Mouse (Mus musculus) inflammation-experienced regulatory T-cells, adult 6 months (primary cell): ENCODE measurements around the gene Tiparp. TPM values are rescaled to one million over a fixed set of nuclear protein-coding genes. Genes with fewer than 3 reads are reported as not detected.
A peak's percentile ranks its signal among the peaks of the same experiment; 100 is the strongest.

Source experiments
- ATAC-seq: one replicate; pipeline ENCODE4 v1.8.0; 2017
- polyA plus RNA-seq, 3 experiments: library from polyadenylated mRNA; unstranded; fragments of 100-300 nt; shearing (Covaris generic); gene quantifications; one replicate each; pipeline ENCODE4 v1.2.1; 2017

The Tiparp gene
- polyA plus RNA-seq, 3 experiments from 2014 or later: 3.2 to 9.1 (median 7.9) TPM

DNA sequence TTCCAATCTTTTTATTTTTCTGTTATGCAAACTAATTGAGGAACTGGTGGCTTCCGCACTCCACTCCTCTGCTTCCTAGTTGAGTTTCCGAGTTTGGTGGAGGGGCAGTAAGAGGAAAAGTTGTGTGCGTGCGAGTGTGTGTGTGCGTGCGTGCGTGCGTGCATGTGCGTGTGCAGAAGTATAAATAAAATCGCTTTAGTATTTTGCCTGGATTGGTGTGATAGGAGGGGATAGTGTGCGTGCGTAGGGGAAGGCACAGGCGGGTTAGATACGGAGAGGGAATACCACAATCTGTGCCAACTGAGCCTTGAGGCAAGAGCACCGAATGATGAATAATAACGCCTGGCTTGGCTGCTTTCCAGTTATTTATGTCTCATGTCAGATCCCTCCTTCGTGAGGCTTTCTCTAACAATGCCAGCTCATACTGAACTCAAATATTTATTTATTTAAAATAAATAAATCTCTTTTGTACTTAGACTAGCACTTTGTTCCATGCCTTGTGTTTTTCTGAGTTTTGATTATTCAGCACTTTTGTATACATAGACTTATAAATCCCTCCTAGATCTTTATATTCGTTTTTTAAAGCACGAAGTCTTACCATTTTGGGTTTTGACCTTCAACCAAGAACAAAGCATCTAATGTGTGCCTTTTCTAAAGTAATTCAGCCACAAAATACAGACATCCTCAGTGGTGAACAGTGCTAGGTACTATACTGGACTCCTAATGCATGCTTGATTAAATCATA is 1.4 kb downstream of the Tiparp start:
- peak; percentile 28 for ATAC-seq

DNA sequence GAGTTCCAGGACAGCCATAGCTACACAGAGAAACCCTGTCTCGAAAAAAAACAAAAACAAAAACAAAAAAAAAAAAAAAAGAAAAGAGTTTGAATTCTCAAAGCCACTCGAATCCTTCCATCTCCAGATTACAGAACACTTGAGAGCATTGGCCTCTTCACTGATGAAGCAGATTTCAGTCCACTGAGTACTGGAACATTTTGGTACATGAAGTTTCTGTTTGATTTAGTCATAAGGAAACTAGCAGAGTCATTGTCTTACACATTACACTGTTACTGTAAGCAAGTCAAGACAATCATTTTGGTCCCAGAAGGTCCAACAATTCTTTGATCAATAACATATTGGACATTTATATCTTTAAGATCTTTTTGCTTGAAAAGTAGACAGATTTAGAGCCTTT is 4.8 kb downstream of the Tiparp start:
- ATAC-seq: no peak

DNA sequence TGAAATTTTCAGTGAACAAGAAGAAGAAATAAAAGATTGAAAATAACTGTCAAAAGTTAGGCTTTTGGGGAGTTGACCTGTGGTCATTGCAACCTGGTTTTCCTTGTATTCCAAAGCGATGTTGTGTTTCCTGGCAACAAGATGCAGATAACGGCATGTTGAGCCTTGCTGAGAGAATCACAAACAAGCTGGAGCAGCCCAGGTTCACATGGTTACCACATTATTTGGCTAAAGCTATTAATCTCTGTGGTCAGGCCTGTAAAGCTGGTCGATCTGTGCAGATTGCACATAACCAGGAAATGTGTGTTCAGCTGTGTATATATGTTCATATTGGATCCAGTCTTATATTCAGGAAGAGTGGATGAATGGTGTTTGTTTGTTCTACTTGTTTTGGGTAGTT is 5.4 kb downstream of the Tiparp start:
- no peak for ATAC-seq

DNA sequence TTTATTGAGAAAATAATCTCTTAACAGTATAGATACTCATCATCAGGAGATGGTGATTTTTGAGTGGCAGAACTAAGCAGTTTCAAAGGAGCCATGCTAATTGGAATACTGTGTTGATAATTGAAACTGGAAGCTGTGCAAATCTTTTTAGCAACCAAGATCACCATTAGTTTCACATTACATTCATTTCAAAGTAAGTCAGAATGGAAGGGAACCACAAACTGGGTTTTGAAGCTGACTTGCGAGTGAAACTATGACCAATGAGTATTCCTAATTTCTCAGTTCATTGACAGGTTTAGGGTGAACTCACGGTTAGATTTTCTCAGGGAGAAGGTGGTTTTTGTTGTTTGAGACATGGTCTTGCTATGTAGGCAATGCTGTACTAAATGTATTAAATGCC is 6.3 kb downstream of the Tiparp start:
- no peak for ATAC-seq

DNA sequence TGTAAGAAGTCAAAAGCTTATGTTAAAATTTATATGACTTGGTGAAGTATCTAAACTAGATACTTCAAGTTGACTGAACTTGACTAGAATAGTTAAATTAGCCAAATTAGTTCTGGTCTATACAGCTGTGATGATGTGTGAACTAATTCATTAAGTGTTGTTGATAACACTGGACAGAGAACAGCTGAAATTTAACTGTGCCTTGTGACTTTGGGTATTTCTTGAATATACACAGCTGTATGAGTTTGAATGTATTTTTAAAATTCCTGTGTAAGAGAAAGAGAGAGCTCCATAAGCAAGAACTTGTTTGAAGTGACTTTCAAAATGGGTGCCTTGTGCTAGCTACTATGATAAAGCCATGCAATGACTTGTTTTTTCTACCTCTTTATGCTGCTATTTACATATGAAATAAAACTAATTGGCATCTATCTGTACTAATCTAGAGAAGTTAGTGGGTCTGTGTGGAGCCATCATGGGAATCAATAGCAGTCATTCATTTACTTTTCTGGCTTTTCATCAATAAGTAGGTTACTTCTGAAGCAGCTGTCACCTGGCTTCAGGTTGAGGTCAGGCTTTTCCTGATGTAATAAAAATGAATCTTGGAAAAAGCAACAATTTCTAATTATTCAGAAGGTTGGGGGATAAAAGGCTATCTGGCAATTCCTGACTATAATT is 7.0 kb downstream of the Tiparp start:
- ATAC-seq: no peak

DNA sequence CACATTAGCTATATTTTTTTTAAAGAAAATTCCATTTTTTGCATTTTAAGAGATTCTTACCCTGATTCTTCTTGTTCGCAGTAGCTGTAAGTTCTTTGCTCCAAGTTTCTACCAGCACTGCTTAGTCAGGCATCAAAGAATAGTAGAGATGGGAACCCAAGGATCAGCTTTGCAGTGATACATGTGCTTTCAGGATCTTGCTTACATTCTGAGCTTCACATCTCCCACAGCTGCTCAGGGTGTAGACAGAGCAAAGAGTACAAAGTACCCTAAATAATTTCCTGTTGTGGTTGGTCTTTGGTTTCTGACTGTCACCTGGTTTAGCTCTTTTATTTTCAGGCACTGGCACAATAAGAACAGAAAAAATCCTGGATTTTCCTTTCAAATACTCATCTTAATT is 9.1 kb downstream of the Tiparp start:
- peak; percentile 64 for ATAC-seq

DNA sequence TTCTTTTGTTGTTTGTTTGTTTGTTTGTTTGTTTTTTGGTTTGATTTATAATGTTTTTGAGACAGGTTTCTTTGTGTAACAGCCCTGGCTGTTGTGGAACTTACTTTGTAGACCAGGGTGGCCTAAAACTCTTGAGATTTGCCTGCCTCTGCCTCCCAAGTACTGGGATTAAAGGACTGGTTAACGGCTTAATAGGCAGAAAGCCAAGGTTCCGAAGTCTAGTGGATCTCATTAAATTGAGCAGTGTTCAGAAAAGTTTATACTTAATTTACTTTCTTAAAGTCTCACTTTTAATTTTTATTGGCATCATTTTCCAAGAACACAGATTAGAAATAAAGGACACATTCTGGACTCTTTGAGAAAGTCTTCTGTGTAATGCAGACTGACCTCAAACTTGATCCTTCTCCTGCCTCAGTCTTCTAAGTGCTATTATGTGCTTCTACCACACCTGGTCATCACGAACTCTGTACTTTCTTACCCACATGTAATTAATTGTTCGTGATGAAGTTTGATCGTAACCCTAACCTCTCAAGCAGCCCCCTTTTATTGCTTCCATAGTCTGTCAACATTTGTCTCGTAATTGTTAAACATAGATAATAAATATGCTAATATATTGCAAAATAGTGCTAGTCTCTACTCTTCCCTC is 12.8 kb downstream of the Tiparp start:
- ATAC-seq: no peak

DNA sequence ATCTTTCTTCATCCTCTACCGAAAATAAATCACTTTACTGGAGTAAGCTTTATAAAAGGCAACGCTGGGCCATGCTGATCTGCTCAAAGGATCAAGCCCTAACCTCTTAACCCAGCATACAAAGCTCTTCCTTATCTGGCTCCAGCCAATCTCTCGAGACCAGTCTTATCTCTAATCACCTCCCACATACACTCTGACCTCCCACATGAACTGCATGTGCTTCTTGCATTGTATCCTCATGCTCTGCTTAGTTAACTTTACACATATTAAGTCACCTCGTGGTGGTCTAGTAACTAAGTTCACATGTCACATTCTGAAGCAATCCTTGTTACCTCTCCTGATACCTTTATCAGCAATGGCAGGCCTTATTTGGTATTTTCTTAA is 13.3 kb downstream of the Tiparp start:
- ATAC-seq: no peak

DNA sequence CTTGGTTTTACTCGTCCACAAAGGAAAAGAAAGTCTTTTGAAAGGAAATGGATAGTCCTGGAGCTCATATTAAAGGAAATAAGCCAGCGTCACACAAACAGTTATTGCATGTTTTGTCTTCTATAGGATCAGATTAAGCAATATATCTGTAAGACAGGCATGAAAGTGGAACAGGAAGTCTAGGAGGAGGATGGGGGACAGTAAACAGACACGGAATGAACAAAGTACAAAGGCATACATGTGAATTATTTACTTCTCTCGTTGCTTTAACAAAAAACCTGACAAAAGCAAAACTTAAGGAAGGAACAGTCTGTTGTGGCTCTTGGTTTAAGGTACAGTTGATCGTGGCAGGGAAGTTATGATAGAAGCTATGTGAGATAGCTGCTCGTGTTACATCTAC is 21.6 kb downstream of the Tiparp start:
- no peak for ATAC-seq

DNA sequence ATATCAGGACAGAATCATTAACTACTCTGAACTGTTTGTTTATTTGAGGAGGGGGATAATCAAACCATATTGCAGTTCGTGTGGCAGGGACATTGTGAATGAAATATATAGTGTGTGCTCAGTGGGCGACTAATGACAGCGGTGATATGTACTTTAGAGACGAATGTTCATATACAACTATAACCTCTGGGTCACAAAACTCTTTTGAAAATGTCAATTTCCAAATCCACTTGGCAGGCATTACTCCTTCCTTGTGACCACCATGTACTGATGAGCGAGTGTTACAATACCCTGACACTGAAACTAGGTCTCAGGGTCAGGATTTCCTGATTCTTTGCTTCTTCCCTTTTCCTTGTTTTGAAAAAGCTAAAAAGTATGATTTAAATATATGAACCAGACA is 22.9 kb downstream of the Tiparp start:
- ATAC-seq: no peak

DNA sequence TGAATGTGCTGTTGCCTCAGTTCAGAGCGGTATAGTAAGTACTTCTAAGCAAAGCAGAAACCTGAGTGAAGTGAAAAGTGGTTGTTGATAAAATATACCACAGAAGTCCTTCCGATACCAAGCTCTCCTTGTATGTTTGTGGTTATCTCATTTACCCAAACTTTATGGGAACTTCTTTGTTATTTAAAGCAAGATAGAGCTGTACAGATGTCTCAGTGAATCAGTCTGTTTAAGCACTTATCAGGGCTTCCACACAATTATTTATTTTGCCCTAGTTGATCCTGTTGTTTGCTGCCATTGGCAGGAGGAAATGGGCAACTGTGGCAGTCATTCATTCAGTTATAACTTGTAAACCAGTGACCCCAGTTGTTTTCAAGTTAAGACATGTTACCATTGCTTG is 26.4 kb downstream of the Tiparp start:
- ATAC-seq: no peak

DNA sequence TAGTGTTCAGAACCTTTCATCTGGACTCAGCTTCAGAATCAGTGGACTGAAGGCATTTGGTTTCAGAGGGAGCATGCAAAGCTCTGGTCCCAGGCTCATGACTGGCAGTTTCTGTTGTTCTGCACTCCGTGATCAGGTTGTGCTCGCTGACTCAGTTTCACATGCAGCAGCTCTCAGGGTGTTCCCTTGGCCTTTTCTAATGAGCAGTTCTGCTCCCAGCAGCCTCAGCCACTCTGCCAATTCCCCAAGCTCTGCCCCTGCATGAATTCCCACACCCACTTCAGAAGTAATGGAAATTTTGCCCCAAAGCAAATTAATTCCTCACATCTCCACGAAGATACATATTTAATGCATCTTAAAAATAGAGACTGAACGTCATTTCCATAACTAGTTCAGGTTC is 30.5 kb downstream of the Tiparp start:
- ATAC-seq: no peak

DNA sequence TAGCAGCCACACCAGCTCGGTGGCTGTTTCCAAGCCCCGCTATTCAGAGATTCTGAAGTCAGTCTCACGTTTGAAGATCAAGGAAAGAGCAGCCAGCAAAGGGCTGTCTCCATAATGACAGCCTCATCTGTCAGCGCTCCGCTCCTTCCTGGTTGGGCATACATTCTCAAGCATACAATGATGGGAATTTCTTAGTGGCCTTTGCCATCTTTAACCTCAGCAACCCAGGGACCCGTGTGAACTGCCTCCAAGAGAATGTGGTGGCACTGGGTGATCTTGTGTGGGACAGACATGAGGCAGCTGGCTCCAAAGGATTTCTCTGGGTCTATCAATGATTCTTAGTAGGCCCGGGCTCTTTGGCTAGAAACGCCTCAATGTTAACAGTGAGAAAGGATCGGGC is 34.0 kb downstream of the Tiparp start:
- no peak for ATAC-seq

DNA sequence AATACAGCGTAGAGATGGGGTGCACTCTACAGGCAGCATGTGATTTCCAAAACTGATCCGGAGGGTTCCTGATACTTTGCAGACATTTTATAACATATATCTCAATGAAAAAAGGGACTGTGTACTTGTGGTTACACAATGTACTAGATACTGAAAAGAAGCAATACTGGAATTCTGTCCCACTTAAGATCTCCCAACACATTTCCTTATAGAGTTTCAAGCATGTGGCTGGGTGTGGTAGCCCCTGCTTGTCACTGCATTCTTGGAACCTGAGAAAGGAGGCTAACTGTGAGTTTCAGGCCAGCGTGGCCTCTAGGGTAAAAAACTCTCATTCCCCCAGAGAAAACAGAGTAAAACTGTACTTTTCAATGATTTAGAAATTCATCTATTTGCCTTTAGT is 34.5 kb downstream of the Tiparp start:
- ATAC-seq: no peak

DNA sequence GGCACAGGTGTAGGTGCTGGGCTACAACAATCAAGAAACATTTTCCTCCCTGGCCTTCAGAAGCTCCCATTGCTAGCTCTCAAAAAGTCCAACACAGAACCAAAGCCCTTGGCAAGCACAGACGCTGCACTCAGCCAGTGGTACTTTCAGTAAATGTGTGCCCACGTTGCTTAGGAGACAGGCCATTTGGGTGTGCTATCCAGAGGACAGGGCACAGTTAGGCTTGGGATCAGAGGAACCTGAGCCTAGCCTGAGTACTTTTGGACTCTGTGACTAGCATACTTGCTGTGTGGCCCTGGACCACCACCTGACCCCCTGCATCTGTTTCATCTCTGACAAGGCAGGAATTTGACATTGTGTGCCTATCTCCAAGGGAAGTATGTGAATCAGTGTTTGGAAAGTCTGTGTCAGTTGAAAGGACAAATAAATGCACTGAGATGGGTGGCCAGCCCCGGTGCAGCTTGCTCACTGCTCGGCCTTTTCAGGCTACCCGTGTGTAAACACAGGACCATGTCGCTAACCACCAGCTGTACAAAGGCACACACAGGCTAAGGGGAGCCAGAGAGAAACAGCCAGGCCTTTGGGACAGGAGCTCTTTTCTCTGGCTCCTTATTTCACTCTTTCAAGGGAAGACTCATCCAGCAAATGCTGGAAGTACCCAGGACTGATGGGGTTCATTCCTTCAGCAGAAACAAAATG is 35.9 kb downstream of the Tiparp start:
- no peak for ATAC-seq

DNA sequence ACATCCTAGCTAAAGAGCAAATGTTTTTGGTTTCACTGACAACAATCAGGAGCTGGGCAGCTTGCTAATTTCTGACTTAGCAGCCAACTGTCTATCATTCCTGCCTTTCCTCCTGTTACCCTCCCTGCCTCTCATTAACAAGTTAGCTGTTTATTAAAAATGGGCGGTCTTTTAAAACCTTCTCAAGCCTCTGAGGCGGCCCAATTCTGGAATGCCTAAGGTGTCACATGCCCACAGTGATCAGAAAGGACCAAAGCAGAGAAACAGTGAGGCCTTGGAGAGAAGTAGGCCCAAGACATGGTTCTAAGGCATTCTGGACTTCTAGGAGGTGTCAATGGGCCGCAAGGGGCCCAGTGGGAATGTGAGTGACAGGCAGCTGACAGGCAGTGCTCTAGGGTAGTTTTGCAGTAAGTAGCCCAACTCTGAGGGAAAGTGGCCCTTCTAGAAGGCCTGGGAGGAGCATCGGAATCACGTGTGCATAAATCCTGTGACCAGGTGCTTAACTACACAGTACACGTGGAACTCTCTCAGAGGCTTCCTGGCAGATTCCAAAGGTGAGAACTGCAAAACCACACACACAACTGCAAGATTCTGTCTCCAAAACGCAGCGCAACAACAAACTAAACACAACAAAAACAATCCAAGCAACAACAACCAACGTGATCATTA is 37.6 kb downstream of the Tiparp start:
- ATAC-seq: no peak

DNA sequence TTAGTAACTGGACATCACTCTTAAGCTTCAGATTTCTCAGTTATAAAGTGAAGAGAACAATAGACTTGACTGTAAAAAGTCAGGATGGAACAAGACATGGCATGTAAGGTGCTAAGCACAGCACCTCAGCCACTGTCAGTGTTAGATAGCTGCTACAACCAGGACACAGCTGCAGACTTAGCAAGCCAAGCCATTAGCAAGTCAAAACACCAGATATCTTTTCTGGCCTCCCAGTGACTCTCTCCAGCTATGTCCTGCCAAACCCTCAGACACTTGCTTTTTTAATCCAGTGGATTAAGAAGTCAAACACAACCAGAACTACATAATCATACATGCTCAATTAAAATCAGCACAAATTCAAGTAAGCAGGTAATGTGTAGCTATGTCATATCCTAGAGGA is 41.7 kb downstream of the Tiparp start:
- ATAC-seq: no peak

DNA sequence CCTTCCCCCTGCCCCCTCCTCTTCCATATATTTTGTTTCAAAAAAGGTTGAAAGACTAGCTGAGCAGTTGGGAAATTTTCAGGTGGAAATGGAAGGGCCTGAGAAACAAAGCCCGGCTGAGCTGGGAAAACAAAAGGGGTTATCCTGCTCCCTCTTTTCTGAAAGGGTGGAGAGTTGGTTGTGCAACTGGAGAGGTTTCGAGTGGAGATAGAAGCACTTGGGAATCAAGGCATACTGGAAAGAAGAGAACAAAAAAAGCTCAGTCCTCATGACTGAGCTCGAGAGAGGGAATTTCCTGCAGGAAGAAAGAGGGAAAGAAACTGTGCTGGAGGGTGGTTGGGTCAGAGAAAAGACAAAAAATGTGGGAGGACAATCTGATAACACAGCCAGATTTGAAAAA is 45.3 kb downstream of the Tiparp start:
- ATAC-seq: no peak

DNA sequence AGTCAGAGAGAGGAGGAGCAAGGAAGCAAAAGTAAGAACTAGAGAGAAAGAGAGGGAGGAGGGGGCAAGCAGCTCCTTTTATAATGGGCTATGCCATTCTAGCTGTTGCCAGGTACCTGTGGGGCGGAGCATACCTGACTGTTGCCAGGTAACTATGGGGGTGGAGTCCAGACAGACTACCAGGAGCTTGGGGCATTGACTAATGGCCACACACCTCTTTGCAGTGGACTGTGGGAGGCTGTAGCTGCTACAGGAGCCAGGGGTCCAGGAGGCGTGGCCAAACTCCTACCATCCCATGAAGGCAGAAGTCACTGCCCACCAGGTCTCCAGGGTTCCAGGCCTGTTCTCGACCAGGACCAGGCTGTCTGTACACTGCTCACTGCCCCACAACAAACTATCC is 49.4 kb downstream of the Tiparp start:
- no peak for ATAC-seq

DNA sequence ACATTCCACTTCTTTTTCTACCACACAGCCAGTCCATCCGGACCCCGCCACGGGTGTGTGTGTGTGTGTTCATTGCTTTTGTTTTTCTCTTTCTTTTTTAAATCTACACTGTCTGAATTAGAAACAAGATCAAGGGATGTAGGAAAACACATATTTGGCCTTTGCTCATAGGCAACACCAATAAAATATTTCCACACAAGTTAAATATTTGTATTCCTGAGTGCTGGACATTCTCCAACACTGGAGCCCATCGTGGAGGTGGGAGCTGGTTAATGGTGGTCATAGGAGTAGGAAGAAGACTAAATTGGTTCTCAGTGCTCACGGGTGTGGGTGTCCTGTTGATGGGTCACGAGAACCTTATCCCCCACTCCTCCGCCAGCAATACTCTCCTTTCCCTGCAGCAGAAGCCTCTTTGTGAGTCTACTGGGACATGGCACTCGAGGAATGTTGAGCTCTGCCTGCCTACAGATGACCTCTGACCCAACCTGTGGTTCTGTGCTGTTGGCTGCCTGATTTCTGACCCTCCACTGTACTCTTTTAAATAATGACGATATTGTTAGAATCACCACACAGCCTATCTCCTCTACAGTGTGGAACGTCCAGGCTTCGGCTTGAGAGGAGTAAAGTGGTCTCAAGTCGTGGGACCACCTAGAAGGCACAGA is 51.2 kb downstream of the Tiparp start:
- no peak for ATAC-seq

DNA sequence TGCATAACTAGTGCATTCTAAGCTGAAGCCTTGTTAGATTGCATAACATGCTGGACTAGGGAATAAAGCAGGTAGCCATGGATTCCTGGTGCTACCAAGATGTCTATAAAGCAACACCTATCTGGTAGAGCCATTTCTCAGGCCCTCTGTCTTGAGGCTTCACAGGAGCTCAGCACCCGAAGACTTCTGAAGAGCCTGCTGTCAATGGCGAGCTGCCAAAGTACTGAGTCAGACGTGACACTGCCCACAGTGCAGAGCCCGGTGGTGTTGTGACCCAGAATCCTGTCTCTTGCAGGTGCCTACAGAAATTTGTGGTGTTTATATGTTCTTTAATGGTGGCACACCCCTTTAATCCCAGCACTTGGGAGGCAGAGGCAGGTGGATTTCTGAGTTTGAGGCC is 53.4 kb downstream of the Tiparp start:
- ATAC-seq: peak; percentile 39

DNA sequence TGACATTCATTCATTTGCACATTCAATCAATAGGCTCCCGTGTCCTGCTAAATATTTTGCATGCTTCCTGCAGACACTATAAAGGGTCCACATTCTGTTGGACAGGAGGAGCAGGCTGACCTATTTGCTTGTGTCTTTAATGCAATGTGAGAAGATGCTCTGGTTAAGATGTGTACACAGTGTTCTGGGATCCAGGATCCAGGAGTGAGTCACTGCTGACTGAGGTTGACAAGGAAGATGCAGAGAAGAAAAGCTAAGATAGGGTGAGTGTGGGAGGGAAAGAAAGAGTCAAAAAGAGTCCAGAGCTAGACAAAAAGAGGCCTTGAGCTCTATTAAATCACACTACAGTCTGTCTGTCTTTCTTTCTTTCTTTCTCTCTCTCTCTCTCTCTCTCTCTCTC is 56.1 kb downstream of the Tiparp start:
- no peak for ATAC-seq
